Mouse (Mus musculus): Measurements from ENCODE around the gene Ppfia1. TPM values are rescaled to one million over a fixed set of nuclear protein-coding genes. Genes with fewer than 3 reads are reported as not detected.

Gene Ppfia1
- total and polyA plus RNA-seq, 2 experiments from 2014 or later = 15.6 to 36.2 TPM

- Histone ChIP-seq H3K4me1 (ENCODE audit: insufficient read depth, low read length) (no peaks in the 10 kb centered on the region), H3K4me2 (ENCODE audit: low read depth, low read length) (no peak overlapping the region), H3K9ac (replicated peaks; ENCODE audit: low read length) (no peak overlapping the region), H3K36me3 (ENCODE audit: insufficient read depth, low read length) (no peaks in the 10 kb centered on the region), H3K27me3 (ENCODE audit: insufficient read depth, low read length) (no peaks in the 10 kb centered on the region), H3K27ac (no peak overlapping the region), H3K4me3 (ENCODE audit: low read length) (no peak overlapping the region), H3K9me3 (ENCODE audit: low read length) (no peaks in the 10 kb centered on the region)
- TF ChIP-seq CTCF (IDR thresholded peaks at IDR 0.05; ENCODE audit: low read depth) = no peak
- ATAC-seq (no peak), DNase-seq (ENCODE audit: low spot score) (no peak)
Observed at GRCm38 (mm10) chr7:144568091-144568490, 14.6 kb upstream of the Ppfia1 start.

GRCm38 (mm10) chr7:144566921-144567682 lies 13.6 kb upstream of the Ppfia1 start:
- H3K27ac ChIP-seq = no peak overlapping the region
- H3K4me1 ChIP-seq (ENCODE audit: insufficient read depth, low read length) = no peaks in the 10 kb centered on the region
- no peak for ATAC-seq
- no peaks in the 10 kb centered on the region for H3K27me3 ChIP-seq (ENCODE audit: insufficient read depth, low read length)
- H3K4me3 ChIP-seq (ENCODE audit: low read length) = no peak overlapping the region
- WGBS = 83% methylated on average over 3 of the region's 3 CpGs
- TF ChIP-seq CTCF (IDR thresholded peaks at IDR 0.05; ENCODE audit: low read depth) = no peak
- H3K9ac ChIP-seq (replicated peaks; ENCODE audit: low read length) = no peak overlapping the region
- H3K9me3 ChIP-seq (ENCODE audit: low read length) = no peaks in the 10 kb centered on the region
- no peak for DNase-seq (ENCODE audit: low spot score)
- H3K4me2 ChIP-seq (ENCODE audit: low read depth, low read length) = no peak overlapping the region
- H3K36me3 ChIP-seq (ENCODE audit: insufficient read depth, low read length) = no peaks in the 10 kb centered on the region

GRCm38 (mm10) chr7:144563456-144564155 lies 10.1 kb upstream of the Ppfia1 start:
- Histone ChIP-seq H3K27ac (no peak overlapping the region), H3K27me3 (ENCODE audit: insufficient read depth, low read length) (no peaks in the 10 kb centered on the region), H3K9ac (replicated peaks; ENCODE audit: low read length) (no peak overlapping the region), H3K36me3 (ENCODE audit: insufficient read depth, low read length) (no peaks in the 10 kb centered on the region), H3K4me2 (ENCODE audit: low read depth, low read length) (no peak overlapping the region), H3K4me1 (ENCODE audit: insufficient read depth, low read length) (no peaks in the 10 kb centered on the region), H3K9me3 (ENCODE audit: low read length) (no peaks in the 10 kb centered on the region), H3K4me3 (ENCODE audit: low read length) (no peak overlapping the region)
- no peak for ATAC-seq
- WGBS = 50% methylated on average over 9 of the region's 9 CpGs
- TF ChIP-seq CTCF (IDR thresholded peaks at IDR 0.05; ENCODE audit: low read depth) = no peak
- DNase-seq (ENCODE audit: low spot score) = no peak

- 12% methylated on average over 3 of the region's 3 CpGs for WGBS
- Histone ChIP-seq H3K27me3 (ENCODE audit: insufficient read depth, low read length) (no peaks in the 10 kb centered on the region), H3K4me2 (ENCODE audit: low read depth, low read length) (no peak overlapping the region), H3K9ac (replicated peaks; ENCODE audit: low read length) (no peak overlapping the region), H3K36me3 (ENCODE audit: insufficient read depth, low read length) (no peaks in the 10 kb centered on the region), H3K9me3 (ENCODE audit: low read length) (no peaks in the 10 kb centered on the region), H3K27ac (no peak overlapping the region), H3K4me3 (ENCODE audit: low read length) (no peak overlapping the region), H3K4me1 (ENCODE audit: insufficient read depth, low read length) (no peaks in the 10 kb centered on the region)
- ATAC-seq (no peak), DNase-seq (ENCODE audit: low spot score) (no peak)
- no peak for TF ChIP-seq CTCF (IDR thresholded peaks at IDR 0.05; ENCODE audit: low read depth)
Observed at GRCm38 (mm10) chr7:144562016-144562415, 8.5 kb upstream of the Ppfia1 start.

GRCm38 (mm10) chr7:144560594-144560993 lies 7.1 kb upstream of the Ppfia1 start:
- no peak for TF ChIP-seq CTCF (IDR thresholded peaks at IDR 0.05; ENCODE audit: low read depth)
- ATAC-seq (no peak), DNase-seq (ENCODE audit: low spot score) (no peak)
- no peaks in the 10 kb centered on the region for H3K9me3 ChIP-seq (ENCODE audit: low read length)
- no peaks in the 10 kb centered on the region for H3K27me3 ChIP-seq (ENCODE audit: insufficient read depth, low read length)
- no peak overlapping the region for H3K9ac ChIP-seq (replicated peaks; ENCODE audit: low read length)
- H3K4me2 ChIP-seq (ENCODE audit: low read depth, low read length) = no peak overlapping the region
- no peak overlapping the region for H3K27ac ChIP-seq
- no peak overlapping the region for H3K4me3 ChIP-seq (ENCODE audit: low read length)
- H3K4me1 ChIP-seq (ENCODE audit: insufficient read depth, low read length) = no peaks in the 10 kb centered on the region
- WGBS = 86% methylated on average over 4 of the region's 4 CpGs
- no peaks in the 10 kb centered on the region for H3K36me3 ChIP-seq (ENCODE audit: insufficient read depth, low read length)

- ATAC-seq = no peak
- H3K4me3 ChIP-seq (ENCODE audit: low read length) = no peak overlapping the region
- no peaks in the 10 kb centered on the region for H3K27me3 ChIP-seq (ENCODE audit: insufficient read depth, low read length)
- peak; percentile 10 for TF ChIP-seq CTCF (IDR thresholded peaks at IDR 0.05; ENCODE audit: low read depth)
- H3K4me2 ChIP-seq (ENCODE audit: low read depth, low read length) = no peak overlapping the region
- no peak for DNase-seq (ENCODE audit: low spot score)
- no peaks in the 10 kb centered on the region for H3K9me3 ChIP-seq (ENCODE audit: low read length)
- H3K4me1 ChIP-seq (ENCODE audit: insufficient read depth, low read length) = no peaks in the 10 kb centered on the region
- WGBS = 49% methylated on average over 6 of the region's 6 CpGs
- H3K36me3 ChIP-seq (ENCODE audit: insufficient read depth, low read length) = no peaks in the 10 kb centered on the region
- no peak overlapping the region for H3K9ac ChIP-seq (replicated peaks; ENCODE audit: low read length)
- no peak overlapping the region for H3K27ac ChIP-seq
Observed at GRCm38 (mm10) chr7:144558552-144558951, 5.0 kb upstream of the Ppfia1 start.

- no peak; the same call in 1 of the 2 replicates for ATAC-seq
- WGBS = 24% methylated on average over 8 of the region's 8 CpGs
Observed at GRCm38 (mm10) chr7:144554123-144554472, 569 bp upstream of the Ppfia1 start.

More at GRCm38 (mm10) chr7:144554123-144554472, 569 bp upstream of the Ppfia1 start:
- Histone ChIP-seq H3K9me3 (ENCODE audit: low read length) (no peaks in the 10 kb centered on the region), H3K4me1 (ENCODE audit: insufficient read depth, low read length) (peaks cover 13% of the 10 kb centered on the region), H3K27me3 (ENCODE audit: insufficient read depth, low read length) (no peaks in the 10 kb centered on the region), H3K4me2 (ENCODE audit: low read depth, low read length) (peak overlapping the region; percentile 83), H3K9ac (replicated peaks; ENCODE audit: low read length) (peak overlapping the region; percentile 98), H3K27ac (peak overlapping the region; percentile 75), H3K4me3 (ENCODE audit: low read length) (peak overlapping the region; percentile 98), H3K36me3 (ENCODE audit: insufficient read depth, low read length) (peaks cover 5% of the 10 kb centered on the region; the same call in 1 of the 2 replicates)
- DNase-seq (ENCODE audit: low spot score) = no peak
- no peak for TF ChIP-seq CTCF (IDR thresholded peaks at IDR 0.05; ENCODE audit: low read depth)
